Mouse (Mus musculus): Measurements from ENCODE around the gene Cyp2d11.

DNA sequence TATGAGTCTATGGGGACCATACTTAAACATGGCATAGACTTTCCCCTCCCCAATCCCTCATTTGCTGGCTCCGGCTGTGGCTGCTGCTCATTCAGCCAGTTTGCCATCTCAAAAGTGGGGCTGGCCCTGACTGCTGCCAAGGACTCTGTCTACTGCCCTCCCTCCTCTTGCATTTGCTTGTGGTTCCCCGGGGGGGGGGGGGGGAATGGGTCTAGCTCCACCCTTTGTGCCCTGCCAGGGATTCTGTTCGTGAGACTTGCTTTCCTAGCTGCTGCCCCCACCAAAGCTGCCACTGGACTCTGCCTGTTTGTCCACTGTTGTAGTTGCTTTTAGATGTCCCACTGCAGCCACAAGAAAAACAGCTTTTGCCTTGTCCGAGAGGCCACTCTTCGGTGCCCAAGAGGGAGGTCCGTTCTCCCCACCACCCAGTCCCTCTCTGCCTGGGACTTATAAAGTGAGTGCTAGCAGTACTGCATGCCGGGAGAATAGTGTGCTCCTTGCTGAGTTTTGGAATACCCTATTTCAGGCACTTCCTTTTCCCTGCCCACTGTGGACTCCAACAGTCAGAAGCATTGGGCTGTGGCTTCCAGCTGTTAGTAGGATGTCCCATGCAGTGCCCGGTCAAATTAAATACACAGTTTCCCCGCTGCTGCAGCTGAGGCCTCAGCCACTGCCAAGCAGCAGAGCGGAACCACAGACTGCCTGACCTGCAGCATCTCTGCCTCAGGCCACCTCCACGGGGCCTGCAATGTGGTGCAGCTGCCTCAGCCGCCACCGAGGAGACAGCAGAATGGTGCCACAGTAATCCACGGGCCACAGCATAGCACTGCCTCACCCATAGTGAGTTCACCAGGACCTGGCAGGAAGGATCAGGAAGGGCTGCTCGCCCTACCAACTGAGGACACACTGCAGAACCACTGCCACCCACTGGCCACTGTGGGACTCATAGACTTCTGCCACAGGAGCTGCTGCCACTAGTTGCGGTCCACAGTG is 23.3 kb upstream of the Cyp2d11 start:
- TF ChIP-seq POLR2A (IDR thresholded peaks at IDR 0.05; ENCODE audit: low read depth, low read length), result no peak
- peak; percentile 84; the same call in 1 of the 2 replicates for TF ChIP-seq CTCF (IDR thresholded peaks at IDR 0.05; ENCODE audit: extremely low read depth, insufficient read depth, insufficient read length, insufficient replicate concordance)
